In the genomic region with DNA sequence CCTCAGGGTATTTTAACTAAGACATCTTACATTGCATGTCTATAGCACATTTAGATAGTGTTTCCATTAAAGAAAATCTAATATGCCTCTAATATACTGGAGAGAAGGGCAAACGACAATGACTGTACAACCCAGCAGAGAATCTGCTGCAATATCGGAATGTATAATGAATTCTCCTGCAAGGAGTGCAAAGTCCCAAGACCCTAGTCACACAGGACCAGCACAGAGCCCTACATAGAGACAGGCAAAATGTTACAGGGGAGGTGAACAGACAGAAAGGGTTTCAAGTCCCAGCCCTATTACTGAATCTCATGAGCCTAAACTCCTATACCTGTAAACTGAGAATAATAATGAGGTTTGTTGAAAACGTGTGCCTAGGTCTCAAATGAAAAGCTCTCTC, we compare ENCODE assay signal across 21 mouse cellular contexts.
"Had no signal": no experiment of that assay in that cellular context is flagged by ENCODE, and none has a peak within 500 bp of the region (broad histone marks: within the 10 kb centered on the region; RNA-seq: fewer than 3 reads in every experiment).

No protein-coding gene starts in this region.

- ATAC-seq: liver, embryonic 12.5 days had no signal

- H3K4me2 ChIP-seq: limb, embryonic 13.5 days; liver, embryonic 12.5 days; liver, embryonic 15.5 days; lung, embryonic 15.5 days; midbrain, embryonic 11.5 days had no signal

- H3K36me3 ChIP-seq: limb, embryonic 10.5 days; limb, embryonic 13.5 days; liver, embryonic 12.5 days; liver, embryonic 15.5 days; lung, embryonic 15.5 days had no signal

- H3K9me3 ChIP-seq: limb, embryonic 10.5 days; limb, embryonic 13.5 days; liver, embryonic 12.5 days; liver, embryonic 15.5 days; lung, embryonic 15.5 days; megakaryocyte, embryonic 14.5 days had no signal

- H3K4me1 ChIP-seq: limb, embryonic 10.5 days; liver, embryonic 12.5 days; liver, embryonic 15.5 days; lung, embryonic 15.5 days had no signal

- H3K4me3 ChIP-seq: layer of hippocampus, adult 2 months; limb, embryonic 10.5 days; limb, embryonic 13.5 days; liver, embryonic 12.5 days; liver, embryonic 15.5 days; lung, embryonic 15.5 days; megakaryocyte, embryonic 14.5 days; myocyte had no signal

- DNase-seq: kidney, adult 2 months; kidney, postnatal 25 days; liver; lung, adult 18-20 months; lung, postnatal 10 days; lung, postnatal 36 days; right cerebral cortex, postnatal 14 days; thymus, adult 2 months; thymus, postnatal 14 days; thymus, postnatal 4 days had no signal

- H3K27ac ChIP-seq: kidney, postnatal 0 days; layer of hippocampus, adult 2 months; limb, embryonic 10.5 days; limb, embryonic 13.5 days; liver, embryonic 12.5 days; liver, embryonic 15.5 days; lung, embryonic 15.5 days; stomach, postnatal 0 days had no signal

- H3K9ac ChIP-seq: limb, embryonic 13.5 days; liver, embryonic 12.5 days; liver, embryonic 15.5 days; lung, embryonic 15.5 days had no signal

- H3K27me3 ChIP-seq: limb, embryonic 13.5 days; liver, embryonic 12.5 days; liver, embryonic 15.5 days; lung, embryonic 15.5 days; megakaryocyte, embryonic 14.5 days had no signal
